Mouse (Mus musculus) T-helper 17 cell (primary cell): ENCODE results near the gene Rnf207.

Experiments used
- in situ Hi-C, 2 experiments: fragments of 300-600 bp; cut with MboI, MseI; formaldehyde crosslinking; loops; 1 replicate in 1 of 2; 2 replicates in 1 of 2; pipeline ENCODE4 v1.15.1; 2025; ENCODE audit warnings: high pct_unique_total_duplicates in 2 of 2

Gene Rnf207

GRCm38 (mm10) chr4:152332952-152333351 is 14.2 kb upstream of the Rnf207 start:
- in situ Hi-C loops = loop anchor here in 1 of 2 experiments (5.0 kb wide), 1 partner anchor 99 kb away; no protein-coding TSS in a partner anchor

DNA sequence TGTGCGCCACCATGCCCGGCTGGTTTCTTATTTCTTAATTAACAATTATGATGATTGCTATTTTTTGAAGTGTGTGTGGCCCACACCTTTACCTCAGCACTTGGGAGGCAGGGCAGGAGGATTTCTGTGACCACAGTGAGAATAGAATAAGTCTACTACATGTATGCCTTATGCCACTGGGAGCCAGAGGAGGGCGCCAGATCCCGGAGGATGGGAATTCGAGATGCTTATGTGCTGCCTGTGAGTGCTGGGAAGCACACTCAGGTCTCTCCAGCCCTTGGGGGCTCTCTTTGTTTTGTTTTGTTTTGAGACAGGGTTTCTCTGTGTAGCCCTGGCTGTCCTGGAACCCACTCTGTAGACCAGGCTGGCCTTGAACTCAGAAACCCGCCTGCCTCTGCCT is 9.9 kb upstream of the Rnf207 start:
- in situ Hi-C loops = no loop called here

DNA sequence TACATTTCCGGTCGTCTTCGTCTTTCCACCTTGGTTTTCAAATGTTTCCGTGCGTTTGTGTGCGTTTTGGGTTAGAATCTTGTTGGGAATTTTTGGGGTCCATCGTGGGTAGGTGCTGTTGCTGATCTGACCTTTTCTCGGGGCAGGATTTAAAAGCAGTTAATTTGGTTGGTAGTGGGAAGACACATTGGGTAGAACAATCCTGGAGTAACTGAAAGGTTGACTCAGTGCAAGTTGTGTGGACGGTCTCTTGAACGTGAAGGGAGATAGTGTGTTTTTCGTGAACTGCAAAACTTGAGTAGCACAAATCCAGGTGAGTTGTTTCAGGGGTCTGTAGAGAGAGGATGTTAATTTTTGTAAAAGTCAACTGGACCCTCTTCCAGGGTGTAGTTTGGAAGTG is 7.8 kb upstream of the Rnf207 start:
- in situ Hi-C loops = no loop called here

- in situ Hi-C loops = no loop called here
These were observed 7.0 kb upstream of the Rnf207 start, which contains the start of gene Rpl22 for GRCm38 (mm10) chr4:152325574-152326411. TSS of gene Rpl22 (plus strand) at chr4:152325742.

GRCm38 (mm10) chr4:152324641-152325562 is 6.1 kb upstream of the Rnf207 start:
- in situ Hi-C loops = no loop called here

GRCm38 (mm10) chr4:152321464-152321863 is 2.7 kb upstream of the Rnf207 start:
- in situ Hi-C loops = no loop called here

- in situ Hi-C loops = loop anchor here in 1 of 2 experiments (10.0 kb wide), 1 partner anchor 1647 kb away; no protein-coding TSS in a partner anchor
These were observed 1.2 kb downstream of the Rnf207 start for GRCm38 (mm10) chr4:152317631-152318033.

DNA sequence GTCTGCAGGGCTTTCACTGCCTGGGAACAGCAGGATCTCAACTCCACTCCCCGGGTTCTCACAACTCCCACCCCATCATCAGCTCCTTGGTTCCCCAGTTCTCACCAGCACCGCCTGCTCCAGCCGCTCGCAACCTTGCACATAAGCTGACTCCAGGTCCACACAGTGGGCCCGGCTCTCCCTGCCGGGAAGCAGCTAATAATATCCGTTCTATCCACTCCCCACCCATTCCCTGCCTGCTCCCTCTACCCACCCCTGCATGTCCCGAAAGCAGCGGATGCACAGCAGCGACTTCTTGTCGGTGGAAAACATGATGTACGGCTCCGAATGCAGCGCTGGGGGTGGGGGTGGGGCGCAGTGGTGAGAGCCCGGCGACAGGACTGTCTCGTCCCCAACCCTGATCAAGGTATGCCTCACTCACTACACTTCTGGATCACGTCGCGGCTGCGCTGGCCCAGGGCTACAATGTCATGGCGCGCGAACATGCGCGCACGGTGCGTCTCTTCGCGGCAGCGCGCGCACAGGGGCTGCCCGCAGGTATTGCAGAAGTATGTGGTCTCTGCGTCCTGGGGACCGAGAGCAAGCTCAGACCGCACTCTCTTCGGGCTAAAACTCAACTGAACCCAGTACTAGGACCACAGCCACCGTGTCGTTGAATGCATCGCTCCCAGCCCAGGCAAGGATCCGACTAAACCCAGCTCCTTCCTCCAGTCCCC is 3.1 kb downstream of the Rnf207 start:
- in situ Hi-C loops = loop anchor here in 1 of 2 experiments (10.0 kb wide), 1 partner anchor 1649 kb away; no protein-coding TSS in a partner anchor

GRCm38 (mm10) chr4:152313934-152314333 is 4.9 kb downstream of the Rnf207 start:
- in situ Hi-C loops = loop anchor here in 1 of 2 experiments (10.0 kb wide), 1 partner anchor 1651 kb away; no protein-coding TSS in a partner anchor

GRCm38 (mm10) chr4:152313211-152313632 is 5.6 kb downstream of the Rnf207 start:
- in situ Hi-C loops = loop anchor here in 1 of 2 experiments (10.0 kb wide), 1 partner anchor 1652 kb away; no protein-coding TSS in a partner anchor

GRCm38 (mm10) chr4:152312186-152312585 is 6.6 kb downstream of the Rnf207 start:
- in situ Hi-C loops = loop anchor here in 1 of 2 experiments (10.0 kb wide), 1 partner anchor 1653 kb away; no protein-coding TSS in a partner anchor

GRCm38 (mm10) chr4:152307542-152307941 is 11.3 kb downstream of the Rnf207 start:
- in situ Hi-C loops = no loop called here

GRCm38 (mm10) chr4:152305991-152306390 is 12.8 kb downstream of the Rnf207 start:
- in situ Hi-C loops = no loop called here

DNA sequence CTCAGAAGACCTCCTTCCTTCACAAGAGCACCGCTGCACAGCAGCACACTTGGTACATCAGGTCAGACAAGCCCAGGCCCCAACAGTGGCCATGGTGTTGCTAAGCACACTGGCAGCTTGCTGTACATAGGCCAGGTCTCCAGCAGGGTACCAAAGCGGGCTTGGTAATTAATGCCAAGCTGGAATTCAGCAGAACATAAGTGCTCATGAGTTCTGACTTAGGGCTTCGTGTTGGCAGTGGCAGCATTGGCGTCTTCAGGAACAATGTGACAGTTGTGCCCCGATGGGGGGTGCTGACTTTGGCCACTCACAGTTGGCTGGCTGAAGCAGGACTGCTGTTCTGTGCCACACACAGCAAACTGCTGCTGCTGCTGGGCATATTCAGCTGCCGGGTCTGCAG is 14.1 kb downstream of the Rnf207 start:
- in situ Hi-C loops = no loop called here

- in situ Hi-C loops = no loop called here
These were observed 15.6 kb downstream of the Rnf207 start for GRCm38 (mm10) chr4:152303172-152303571.

- in situ Hi-C loops = no loop called here
These were observed 16.8 kb downstream of the Rnf207 start for GRCm38 (mm10) chr4:152302012-152302411.

DNA sequence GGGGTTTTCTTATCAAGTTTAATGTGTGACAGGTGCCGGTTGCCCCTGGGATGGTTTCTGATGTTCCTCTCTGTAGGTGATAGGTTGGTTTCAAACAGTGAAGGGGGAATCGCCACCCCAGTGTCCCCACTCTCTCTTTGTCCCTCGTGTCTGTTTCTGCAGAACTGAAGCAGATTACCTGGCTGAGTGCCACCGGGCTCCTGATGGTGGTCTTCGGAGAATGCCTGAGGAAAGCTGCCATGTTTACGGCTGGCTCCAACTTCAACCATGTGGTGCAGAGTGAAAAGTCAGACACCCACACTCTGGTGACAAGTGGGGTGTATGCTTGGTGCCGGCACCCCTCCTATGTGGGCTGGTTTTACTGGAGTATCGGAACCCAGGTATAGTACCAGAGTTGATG is 18.4 kb downstream of the Rnf207 start:
- in situ Hi-C loops = no loop called here

DNA sequence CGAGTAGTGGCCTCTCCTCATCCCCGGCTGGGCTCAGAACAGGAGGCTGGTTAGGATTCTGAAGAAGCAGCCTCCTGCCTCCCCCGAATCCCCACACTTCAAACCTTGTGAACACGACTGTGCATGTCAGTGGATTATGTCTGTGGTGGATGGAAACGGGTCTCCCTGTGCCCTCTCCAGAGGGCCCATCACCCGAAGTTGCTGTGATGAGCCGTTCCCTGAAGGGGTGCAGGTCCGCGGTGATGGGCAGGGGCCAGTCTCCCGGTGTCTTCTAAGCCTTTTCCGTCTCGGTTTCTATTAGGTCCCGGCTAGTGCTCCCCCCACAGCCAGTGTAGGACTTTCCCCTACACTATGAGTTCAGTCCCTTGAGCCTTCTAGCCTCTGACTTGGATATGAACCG is 20.0 kb downstream of the Rnf207 start:
- in situ Hi-C loops = loop anchor here (10.0 kb wide), 2 partner anchors 434 to 1254 kb away; partner anchors contain the start of genes Camta1 (in 1 of the 2) and Per3 (in 1 of the 2)

- in situ Hi-C loops = loop anchor here (10.0 kb wide), 2 partner anchors 432 to 1252 kb away; partner anchors contain the start of genes Camta1 (in 1 of the 2) and Per3 (in 1 of the 2)
These were observed 21.6 kb downstream of the Rnf207 start, which contains the start of gene Icmt for GRCm38 (mm10) chr4:152296874-152297861. TSS of gene Icmt (plus strand) at chr4:152297227.
